In genomic region chr11:31838442-31839083, GRCm38 (mm10) we compare ENCODE assay signal across 8 mouse cellular contexts. TPM values are rescaled to one million over a fixed set of nuclear protein-coding genes. Genes with fewer than 3 reads are reported as not detected.
A peak's percentile ranks its signal among the peaks of the same experiment; 100 is the strongest.
DNase-seq lines count a peak whose midpoint lies in the region; ATAC-seq lines count a peak whose summit lies in the region.

No protein-coding gene starts in this region.

- no peak overlapping the region for H3K4me3 ChIP-seq in hindbrain, embryonic 11.5 days (ENCODE audit: low read depth, low read length)
- no peak overlapping the region for H3K4me3 ChIP-seq in stomach, embryonic 15.5 days (replicated peaks)

- peak; percentile 73 for DNase-seq in MN1 (ENCODE audit: low spot score)
- peak; percentile 88 for DNase-seq in brain, adult 2 months (ENCODE audit: low read depth, low spot score)
- peak; percentile 66 to 76 for DNase-seq in frontal cortex, postnatal 10 days (ENCODE audit: low spot score in 2 of 2)
- no peak for DNase-seq in hindbrain, embryonic 11.5 days (ENCODE audit: low spot score)
- DNase-seq in layer of hippocampus, postnatal 10 days (ENCODE audit: low spot score in 2 of 2), result peak; percentile 76 to 81
- peak; percentile 69 to 83 for DNase-seq in lung, postnatal 4 days
- no peak for DNase-seq in embryo, embryonic 11 days

- no peaks in the 10 kb centered on the region; the same call in 1 of the 2 replicates for H3K4me1 ChIP-seq in hindbrain, embryonic 11.5 days (replicated peaks; ENCODE audit: control insufficient read depth, insufficient read depth, low read length)
- no peaks in the 10 kb centered on the region for H3K4me1 ChIP-seq in stomach, embryonic 15.5 days

- H3K27ac ChIP-seq in hindbrain, embryonic 11.5 days (ENCODE audit: low read depth, low read length), result 0 out of 2 replicates have a peak overlapping the region, but pooled peaks have one; percentile 51
- H3K27ac ChIP-seq in stomach, embryonic 15.5 days, result no peak overlapping the region; the same call in 1 of the 2 replicates

- H3K27me3 ChIP-seq in hindbrain, embryonic 11.5 days (ENCODE audit: control insufficient read depth, insufficient read depth, low read length), result no peaks in the 10 kb centered on the region
- no peaks in the 10 kb centered on the region for H3K27me3 ChIP-seq in stomach, embryonic 15.5 days (replicated peaks)

- WGBS in hindbrain, embryonic 11.5 days, result 54% methylated on average over 7 of the region's 7 CpGs
- 47% methylated on average over 7 of the region's 7 CpGs for WGBS in stomach, embryonic 15.5 days

- H3K4me2 ChIP-seq in hindbrain, embryonic 11.5 days (replicated peaks; ENCODE audit: low read depth, low read length), result no peak overlapping the region
- H3K4me2 ChIP-seq in stomach, embryonic 15.5 days, result no peak overlapping the region

- H3K9me3 ChIP-seq in hindbrain, embryonic 11.5 days (ENCODE audit: control insufficient read depth, low read length), result no peaks in the 10 kb centered on the region
- H3K9me3 ChIP-seq in stomach, embryonic 15.5 days, result no peaks in the 10 kb centered on the region

- ATAC-seq in hindbrain, embryonic 11.5 days (ENCODE audit: low FRiP score), result no peak
- ATAC-seq in stomach, embryonic 15.5 days (ENCODE audit: insufficient read depth, low FRiP score, low read depth), result peak; percentile 45

- no peak overlapping the region for H3K9ac ChIP-seq in hindbrain, embryonic 11.5 days (ENCODE audit: low read depth, low read length)
- H3K9ac ChIP-seq in stomach, embryonic 15.5 days, result no peak overlapping the region

- no peaks in the 10 kb centered on the region for H3K36me3 ChIP-seq in hindbrain, embryonic 11.5 days (ENCODE audit: control insufficient read depth, insufficient read depth, low read length)
- no peaks in the 10 kb centered on the region for H3K36me3 ChIP-seq in stomach, embryonic 15.5 days

RNA-seq across cellular contexts. Expression of gene Cpeb4, which starts 33.4 kb away (rescaled TPM):
- 14.3 and 16.7 TPM in 2 replicates for polyA plus RNA-seq in hindbrain, embryonic 11.5 days (2014; fragmentation: Nextera tagmentation; extraction: Ambion mirVana)
- total RNA-seq in layer of hippocampus, postnatal 10 days (2021), result 100 to 1,000 TPM; 134 to 142 TPM
- 4.2 and 4.6 TPM in 2 replicates for polyA plus RNA-seq in stomach, embryonic 15.5 days (2015; fragmentation: Nextera tagmentation; extraction: Ambion mirVana)

Comparison
In these comparisons a context has a peak if more than half of its experiments do, and no peak if none do; other contexts are left out.
1. DNase-seq: peak in MN1 (single experiment), brain, adult 2 months (single experiment), frontal cortex, postnatal 10 days (2 of 2), layer of hippocampus, postnatal 10 days (2 of 2) and lung, postnatal 4 days (2 of 2); none in hindbrain, embryonic 11.5 days (single experiment) and embryo, embryonic 11 days (single experiment).